Mouse (Mus musculus) left cerebral cortex, adult 18-20 months (tissue): ENCODE data around the gene Dync1li1. TPM values are rescaled to one million over a fixed set of nuclear protein-coding genes. Genes with fewer than 3 reads are reported as not detected.
"Not testable (repeated sequence)": the region's sequence is repeated elsewhere in the genome, so short reads cannot be mapped to it uniquely, and the experiment has no call there.

Experiments
- DNase-seq, 2 experiments: peaks; one replicate each; pipeline ENCODE4 v3.0.0; 2021 to 2022; ENCODE audit warnings: low spot score in 2 of 2, mixed read lengths in 1 of 2
- total RNA-seq, 2 experiments: library from RNA; stranded (reverse); gene quantifications; 2 replicates each; pipeline ENCODE4 v1.2.3; 2021

Gene Dync1li1
- total RNA-seq, 2 experiments from 2014 or later = 93.8 to 96.2 TPM

GRCm38 (mm10) chr9:114672703-114673561 is 15.7 kb upstream of the Dync1li1 start:
- peak; percentile 32 to 37 for DNase-seq

- DNase-seq = no peak
Measured at GRCm38 (mm10) chr9:114673626-114674025, 15.0 kb upstream of the Dync1li1 start.

GRCm38 (mm10) chr9:114678576-114678975 is 10.0 kb upstream of the Dync1li1 start:
- no peak for DNase-seq

GRCm38 (mm10) chr9:114679944-114680343 is 8.6 kb upstream of the Dync1li1 start:
- no peak for DNase-seq

DNA sequence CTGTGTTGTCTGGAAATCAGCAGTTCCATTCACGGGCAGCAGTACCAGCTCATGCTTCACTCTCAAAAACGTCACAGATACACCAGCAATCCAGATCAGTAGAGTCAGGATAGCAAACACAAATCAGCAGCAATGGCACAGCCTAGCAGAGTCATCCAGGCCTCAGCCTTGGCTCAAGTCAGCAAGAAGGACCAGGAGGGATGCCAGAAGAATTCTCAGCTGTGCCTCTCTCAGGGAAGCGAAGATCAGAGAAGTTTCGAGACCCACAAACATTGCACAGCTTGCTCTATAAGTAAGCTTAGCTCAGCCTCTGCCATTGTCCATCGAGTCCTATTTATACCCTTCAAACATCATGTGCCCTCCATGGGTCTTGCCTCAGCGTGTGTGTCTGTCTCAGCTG is 8.1 kb upstream of the Dync1li1 start:
- no peak for DNase-seq

DNA sequence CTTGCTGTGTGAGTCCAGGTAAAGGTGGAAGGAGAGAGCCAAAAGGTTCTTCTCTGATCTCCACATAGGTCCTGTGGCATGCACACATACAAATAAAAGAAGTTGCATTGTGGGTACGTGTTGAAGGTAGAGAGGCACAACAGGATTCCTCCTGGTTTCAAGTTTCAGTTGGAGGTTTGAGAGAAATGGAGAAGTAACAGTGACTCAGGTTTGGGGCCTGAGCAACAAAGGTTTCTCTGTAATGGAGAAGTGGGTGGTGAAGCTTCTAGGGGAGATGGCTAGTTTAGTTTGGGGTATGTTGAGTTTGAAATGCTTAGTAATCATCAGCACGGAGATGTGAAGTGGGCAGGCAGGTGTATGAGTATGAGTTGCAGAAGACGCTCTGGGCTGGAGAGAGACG is 6.4 kb upstream of the Dync1li1 start:
- DNase-seq = no peak

DNA sequence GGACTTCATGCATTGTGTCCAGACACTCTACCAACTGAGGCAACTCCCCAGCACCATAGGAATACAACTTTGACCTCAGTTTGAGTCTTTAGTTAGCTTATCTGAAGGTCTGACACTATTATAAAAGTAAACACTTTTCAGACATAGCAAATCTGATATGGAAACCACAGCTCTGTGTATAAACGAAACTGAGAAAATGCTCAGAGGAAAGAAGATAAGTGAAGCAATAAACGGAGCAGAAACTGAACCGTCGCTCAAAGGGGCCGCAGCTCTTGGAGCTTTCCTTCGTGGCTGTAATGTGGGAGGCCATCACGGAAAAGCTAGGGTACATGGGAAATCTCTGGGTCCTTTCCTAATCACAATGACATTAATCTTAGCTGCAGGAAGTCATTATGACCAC is 2.3 kb upstream of the Dync1li1 start:
- no peak for DNase-seq

DNA sequence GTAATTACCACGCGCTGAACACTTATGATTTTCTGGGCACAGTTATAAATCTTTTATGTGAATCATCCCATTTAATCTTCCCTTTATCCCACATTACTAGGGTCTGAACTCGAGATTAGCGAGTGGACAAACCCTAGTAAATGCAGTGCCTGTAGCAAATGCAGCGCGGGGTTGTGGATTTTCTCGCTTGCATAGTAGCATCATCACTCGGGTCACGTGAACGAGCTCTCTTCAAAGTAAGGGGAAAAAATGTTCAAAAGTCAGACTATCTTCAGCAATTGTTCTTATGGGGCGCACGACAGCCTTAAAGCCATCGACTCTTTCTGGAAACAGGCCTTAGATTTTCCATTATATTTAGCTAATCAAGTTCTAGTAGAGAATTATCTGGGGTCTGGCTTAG is 951 bp upstream of the Dync1li1 start:
- DNase-seq = peak in 1 of 2 experiments; percentile 19

DNA sequence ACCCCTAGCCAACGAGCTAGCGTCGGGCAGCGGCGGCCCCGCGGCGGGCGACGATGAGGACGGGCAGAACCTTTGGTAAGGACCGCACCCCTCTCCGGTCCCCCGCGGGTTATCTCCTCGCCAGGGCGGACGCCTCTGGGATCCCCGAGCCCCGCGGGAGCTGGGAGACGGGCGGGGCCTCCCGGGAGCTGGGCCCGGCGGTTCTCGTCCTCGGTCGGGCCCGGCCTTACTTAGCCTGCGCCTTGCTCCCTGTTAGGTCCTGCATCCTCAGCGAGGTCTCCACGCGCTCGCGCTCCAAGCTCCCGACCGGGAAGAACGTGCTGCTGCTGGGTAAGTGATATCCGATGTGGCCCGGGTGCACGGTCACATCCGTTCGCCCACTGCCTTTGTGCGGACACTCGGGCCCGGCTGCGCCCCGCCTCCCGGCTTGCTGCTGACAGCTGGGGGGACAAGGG is 390 bp downstream of the Dync1li1 start:
- peak; percentile 42 to 48 for DNase-seq

DNA sequence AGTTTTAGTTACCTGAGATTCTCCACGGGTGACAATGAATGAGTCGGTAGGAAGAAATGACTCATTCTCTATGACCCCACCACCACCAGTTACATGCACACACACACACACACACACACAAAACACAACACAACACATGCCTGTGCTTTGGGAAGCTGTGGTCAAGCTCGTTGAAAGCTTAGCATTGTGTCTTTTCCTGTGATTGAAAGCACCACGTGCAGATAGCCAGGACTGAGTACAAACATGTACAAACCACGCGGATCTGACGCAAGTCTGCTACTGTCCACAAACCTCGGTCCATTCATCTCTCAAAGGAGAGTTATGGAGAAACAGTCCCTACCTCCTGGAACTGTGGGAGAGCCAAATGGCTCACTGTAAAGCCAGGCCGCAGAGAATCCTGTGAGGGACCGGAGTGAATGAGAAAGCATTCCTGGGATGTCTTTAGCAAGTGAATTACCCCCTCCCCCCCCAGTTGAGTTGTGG is 1.6 kb downstream of the Dync1li1 start:
- no peak for DNase-seq

DNA sequence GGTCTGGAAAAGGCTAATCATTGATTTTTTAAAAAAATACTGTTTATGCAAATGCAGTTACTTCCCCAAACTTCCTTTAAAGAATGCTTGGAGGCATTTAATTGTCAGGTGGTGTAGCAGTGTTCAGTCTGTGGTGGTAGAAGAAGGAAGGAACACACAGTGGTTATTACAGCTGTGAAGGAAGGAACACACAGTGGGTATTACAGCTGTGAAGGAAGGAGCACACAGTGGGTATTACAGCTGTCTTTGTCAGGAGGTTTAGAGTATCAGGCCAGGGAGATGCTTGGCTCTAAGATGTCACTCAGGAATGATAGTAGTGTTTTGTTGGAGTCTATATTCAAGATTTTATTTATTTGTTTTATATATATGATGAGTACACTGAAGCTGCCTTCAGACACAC is 2.5 kb downstream of the Dync1li1 start:
- no peak for DNase-seq

GRCm38 (mm10) chr9:114695662-114696061 is 7.1 kb downstream of the Dync1li1 start:
- not testable (repeated sequence) for DNase-seq

DNA sequence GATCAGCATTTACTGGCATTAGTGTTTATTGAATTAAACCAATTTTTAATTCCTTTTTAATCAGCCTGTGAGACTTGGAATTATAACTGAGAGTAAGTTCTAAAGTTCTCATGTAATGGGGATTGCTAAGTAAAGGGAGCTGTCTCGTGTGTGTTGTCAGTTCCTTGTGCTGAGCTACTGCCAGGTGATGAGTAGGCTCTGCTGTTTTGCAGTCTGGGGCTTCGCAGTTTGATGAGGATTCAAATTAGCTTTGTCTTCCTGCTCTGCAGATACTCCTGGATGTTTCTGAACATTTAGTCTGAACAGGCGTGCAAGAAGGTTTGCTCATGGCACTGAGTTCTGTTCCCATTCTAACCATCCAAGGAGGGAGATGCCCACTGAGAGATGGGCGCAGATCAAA is 8.5 kb downstream of the Dync1li1 start:
- DNase-seq = no peak

- DNase-seq = no peak
Measured at GRCm38 (mm10) chr9:114697926-114698325, 9.3 kb downstream of the Dync1li1 start.

GRCm38 (mm10) chr9:114699262-114699661 is 10.7 kb downstream of the Dync1li1 start:
- DNase-seq = no peak

- DNase-seq = no peak
Measured at GRCm38 (mm10) chr9:114699882-114700665, 11.5 kb downstream of the Dync1li1 start.

DNA sequence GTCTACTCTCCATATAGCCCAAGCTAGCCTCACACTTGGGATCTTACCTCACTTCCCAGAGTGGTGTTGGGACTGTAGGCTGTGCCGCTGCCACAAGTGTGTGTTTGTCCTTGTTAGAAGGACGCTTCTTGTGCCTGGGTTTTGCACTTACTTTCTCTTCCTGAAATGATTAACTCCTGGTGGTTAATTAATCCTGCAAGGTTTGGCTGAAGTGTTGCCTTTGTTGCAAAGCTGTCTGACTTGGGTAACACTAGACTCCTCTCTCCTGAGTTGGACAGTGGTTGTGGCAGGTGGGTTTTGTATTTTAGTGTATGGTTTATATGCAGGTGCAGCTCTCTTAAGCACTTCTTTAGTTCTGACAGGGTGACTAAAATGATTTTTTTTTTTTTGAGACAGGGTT is 12.4 kb downstream of the Dync1li1 start:
- no peak for DNase-seq

GRCm38 (mm10) chr9:114701921-114702320 is 13.3 kb downstream of the Dync1li1 start:
- DNase-seq = no peak

- DNase-seq = no peak
Measured at GRCm38 (mm10) chr9:114707805-114708204, 19.2 kb downstream of the Dync1li1 start.

DNA sequence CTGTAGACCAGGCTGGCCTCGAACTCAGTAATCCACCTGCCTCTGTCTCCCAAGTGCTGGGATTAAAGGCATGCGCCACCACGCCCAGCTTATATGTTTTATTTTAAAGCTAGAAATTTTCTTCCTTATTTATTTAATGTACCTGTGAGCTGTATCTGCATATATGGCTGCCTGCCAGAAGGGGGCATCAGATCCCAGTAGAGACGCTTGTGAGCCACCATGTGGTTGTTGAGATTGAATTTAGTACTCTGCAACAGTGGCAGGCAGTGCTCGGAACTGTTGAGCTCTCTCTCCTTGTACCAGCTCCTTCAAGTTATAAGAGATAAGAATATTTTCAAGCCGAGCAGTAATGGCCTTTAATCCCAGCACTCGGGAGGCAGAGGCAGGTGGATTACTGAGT is 21.8 kb downstream of the Dync1li1 start:
- no peak for DNase-seq

- DNase-seq = no peak
Measured at GRCm38 (mm10) chr9:114713481-114713880, 24.9 kb downstream of the Dync1li1 start.
